Mouse (Mus musculus) A20 (cell line): ENCODE data around the gene 1700092M07Rik.
"Not testable (repeated sequence)": the region's sequence is repeated elsewhere in the genome, so short reads cannot be mapped to it uniquely, and the experiment has no call there.

ENCODE experiments used
- DNase-seq: peaks from one replicate; pipeline ENCODE4 v3.0.0-alpha.2; 2011; ENCODE audit warnings: low read depth, low spot score

Gene 1700092M07Rik

DNA sequence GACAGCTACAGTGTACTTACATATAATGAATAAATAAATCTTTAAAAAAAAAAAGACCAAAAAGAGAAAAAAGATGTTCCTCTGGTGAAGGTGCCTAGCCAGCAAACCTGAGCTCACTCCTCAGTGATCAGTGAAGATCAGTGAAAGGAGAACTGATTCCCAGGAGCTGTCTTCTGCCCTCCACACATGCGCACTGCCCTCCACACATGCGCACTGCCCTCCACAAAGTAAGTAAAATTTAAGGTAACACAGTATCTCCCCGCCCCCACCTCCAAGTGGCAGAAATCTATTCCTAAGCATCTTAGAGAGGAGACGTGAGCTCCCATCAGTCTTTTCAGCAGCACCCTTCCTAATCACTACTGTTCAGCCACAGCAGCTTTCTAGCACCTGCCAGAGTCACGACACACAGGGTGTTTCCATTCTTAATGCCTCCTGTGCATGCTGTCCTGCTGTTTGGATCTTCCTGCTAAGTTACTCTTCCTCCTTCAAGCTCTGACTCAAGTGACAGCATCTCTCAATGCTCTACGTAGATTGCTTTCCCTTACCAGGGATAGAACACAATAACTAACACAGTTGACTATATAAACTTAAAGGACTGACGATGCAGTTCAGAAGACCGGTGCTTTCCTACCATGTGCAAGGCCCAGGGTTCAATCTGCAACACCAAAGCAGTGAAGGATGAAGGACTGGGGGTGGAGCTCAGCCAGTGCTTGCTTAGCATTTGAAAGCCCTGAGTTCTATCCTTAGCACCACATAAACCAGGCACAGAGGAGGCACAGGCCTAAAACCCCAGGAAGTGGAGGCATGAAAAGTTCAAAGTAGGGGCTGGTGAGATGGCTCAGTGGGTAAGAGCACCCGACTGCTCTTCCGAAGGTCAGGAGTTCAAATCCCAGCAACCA lies 24.4 kb upstream of the 1700092M07Rik start:
- peak; percentile 93 for DNase-seq

DNA sequence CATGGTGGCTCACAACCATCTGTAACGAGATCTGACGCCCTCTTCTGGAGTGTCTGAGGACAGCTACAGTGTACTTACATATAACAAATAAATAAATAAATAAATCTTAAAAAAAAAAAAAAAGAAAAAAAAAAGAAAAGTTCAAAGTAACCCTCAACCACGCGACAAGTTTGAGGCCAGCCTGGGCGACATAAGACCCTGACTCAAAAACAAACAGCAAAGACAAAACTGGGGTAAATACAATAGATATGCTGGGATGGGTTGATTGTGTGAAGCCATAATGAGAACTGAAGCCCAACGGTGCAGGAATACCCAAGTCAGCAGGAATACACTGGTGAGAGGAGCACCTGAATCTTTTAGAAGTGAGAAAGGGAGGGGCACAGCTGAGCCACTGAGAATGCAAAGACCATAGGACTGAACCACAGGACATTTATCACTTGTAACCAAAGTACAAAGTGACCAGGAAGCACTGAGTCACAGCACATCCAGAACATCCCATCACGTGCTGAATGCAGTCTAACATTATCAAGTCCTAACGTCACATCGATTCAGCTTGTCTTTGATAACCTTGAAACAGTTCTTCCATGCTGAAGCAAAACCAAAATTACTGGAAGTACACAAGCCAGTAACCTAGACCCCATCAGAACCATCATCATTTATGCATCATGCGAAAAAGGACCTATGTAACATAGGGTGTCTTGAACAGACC lies 23.6 kb upstream of the 1700092M07Rik start:
- DNase-seq, result no peak

DNA sequence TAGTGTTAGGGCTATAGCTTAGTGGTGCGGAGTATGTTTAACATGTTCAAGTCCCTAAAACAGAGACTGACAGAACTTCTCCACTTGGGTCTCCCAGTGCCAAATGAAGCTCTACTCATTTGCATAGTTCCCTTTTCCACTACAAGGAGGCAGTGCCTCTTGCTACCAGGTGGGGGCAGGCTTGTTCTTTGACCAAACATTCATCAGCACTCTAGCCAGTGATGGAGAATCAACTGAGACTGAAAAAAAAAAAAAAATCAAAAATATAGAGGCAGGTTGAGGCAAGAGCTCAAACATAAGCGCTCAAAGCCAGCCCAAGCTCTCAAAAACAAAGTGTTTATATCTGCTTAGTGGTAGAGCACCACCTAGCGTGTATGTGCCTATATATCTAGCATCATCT lies 22.2 kb upstream of the 1700092M07Rik start:
- DNase-seq, result peak; percentile 89

DNA sequence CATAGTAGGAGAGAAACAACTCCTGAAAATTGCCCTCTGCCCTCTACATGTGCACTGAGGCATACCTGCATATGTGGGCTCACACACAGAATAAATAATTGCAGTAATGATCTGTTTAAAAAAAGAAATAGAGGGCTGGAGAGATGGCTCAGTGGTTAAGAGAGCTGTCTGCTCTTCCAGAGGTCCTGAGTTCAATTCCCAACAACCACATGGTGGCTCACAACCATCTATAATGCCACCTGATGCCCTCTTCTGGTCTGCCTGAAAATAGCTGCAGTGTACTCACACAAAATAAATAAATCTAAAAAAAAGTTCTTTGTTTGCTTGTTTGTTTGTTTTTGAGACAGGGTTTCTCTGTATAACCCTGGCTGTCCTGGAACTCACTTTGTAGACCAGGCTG lies 21.5 kb upstream of the 1700092M07Rik start:
- peak; percentile 60 for DNase-seq

DNA sequence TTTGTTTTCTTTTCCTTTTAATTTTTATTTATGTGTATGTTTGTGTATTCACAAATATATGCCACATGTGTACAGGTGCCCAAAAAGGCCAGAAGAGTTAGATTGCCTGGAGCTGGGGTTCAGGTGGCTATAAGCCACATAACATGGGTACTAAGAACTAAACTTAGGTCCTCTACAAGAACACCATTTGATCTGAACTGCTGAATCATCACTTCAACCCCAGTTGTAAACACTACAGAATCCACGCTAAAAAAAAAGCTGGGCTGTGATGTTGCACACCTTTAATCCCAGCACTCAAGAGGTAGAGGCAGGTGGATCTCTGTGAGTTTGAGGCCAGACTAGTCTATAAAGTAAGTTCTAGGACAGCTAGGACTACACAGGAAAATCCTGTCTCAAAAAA lies 19.1 kb upstream of the 1700092M07Rik start:
- DNase-seq, result no peak

DNA sequence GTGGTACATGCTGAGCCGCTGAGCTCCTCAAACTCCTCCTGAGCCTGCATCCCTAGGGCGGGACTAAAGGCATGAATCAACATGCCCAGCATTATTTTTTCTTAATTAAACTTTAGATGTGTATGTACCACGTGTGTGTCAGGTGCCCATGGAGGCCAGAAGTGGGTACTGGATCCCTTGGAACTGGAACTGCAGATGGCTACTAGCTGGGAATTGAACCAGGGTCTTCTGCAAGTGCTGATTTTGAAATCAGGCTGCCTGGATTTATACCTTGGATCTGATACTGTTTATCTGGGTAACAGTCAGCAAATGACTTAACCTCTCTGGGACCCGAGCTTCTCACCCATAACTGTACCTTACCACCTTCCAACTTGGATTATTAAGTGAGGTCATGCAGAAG lies 18.5 kb upstream of the 1700092M07Rik start:
- DNase-seq, result peak; percentile 26

DNA sequence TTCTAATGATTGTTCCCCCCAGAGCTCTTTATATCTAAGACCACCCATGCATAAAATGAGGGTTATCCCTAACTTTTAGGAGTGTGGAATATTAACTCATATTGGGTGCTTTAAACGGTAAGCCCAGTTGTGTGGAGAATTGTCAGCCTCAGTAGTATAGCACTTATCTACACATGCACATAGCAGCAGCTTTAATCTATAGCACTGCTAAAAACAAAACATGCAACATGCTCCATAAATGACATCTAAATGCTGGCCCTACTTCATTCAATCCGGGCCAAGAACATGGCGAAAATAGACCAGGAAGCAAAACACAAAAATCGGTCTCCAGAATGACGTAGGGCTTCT lies 18.0 kb upstream of the 1700092M07Rik start:
- DNase-seq, result no peak

DNA sequence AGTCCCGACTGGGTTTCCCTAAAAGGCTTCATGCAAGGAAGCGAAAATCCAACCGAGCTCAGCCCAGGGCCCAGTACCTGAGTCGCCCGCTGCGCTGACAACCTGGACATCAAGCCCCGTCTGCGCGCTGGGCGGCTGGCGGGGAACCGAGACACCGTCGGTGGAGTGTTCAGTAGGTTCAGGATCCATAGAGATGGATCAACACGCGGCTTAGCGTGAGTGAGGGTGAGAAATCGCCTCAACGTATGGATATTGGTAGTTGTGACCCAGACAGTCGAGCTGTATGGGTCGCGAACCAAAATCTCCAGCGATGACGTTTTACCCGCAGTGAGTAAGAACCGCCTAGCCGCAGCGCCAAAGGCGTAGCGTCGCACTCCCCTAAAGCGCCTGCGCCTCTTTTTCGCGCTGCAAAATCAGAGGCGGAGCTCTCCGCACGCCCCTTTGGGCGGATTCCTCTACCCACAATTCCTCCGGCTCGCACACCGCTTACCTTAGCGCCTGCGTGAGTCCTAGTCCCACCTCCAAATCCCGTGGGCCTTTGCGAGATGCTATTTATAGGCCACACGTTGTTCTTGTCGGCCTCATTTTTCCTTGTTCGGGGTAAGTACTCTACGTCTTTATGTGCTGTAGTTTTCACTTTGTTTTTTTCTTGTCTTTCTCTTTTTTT lies 17.5 kb upstream of the 1700092M07Rik start, which contains the start of gene Slc3a2:
Slc3a2 (minus strand) TSS at position 463 of the 667 bp plus-strand sequence.
- peak; percentile 98 for DNase-seq

- no peak for DNase-seq
These were observed 16.8 kb upstream of the 1700092M07Rik start for GRCm38 (mm10) chr19:8723574-8724346.

- DNase-seq, result no peak
These were observed 16.1 kb upstream of the 1700092M07Rik start for GRCm38 (mm10) chr19:8724392-8724791.

DNA sequence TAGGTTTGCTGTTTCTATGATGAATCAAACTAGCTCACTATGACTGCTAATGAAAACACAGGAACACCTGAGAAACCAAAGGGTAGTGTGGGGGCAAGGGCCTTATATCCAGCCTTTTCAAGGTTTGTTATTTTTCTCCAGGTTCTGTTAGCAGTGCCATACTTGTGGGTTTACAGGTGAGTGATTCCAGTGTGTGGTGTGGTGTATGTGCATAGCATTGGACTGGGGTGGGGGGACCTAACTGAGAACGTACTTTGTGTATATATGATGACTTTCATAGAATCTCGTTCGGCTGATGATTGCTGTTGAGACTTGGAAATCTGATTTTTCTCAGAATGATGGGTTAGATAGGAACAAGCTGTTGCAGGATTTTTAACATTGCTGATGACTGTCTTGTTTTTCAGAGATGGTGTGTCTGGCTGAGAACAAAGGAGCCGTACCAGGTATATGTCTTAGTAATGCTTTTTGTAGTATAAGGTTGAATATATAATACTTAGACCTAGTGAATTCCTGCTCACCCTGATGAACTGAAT lies 15.4 kb upstream of the 1700092M07Rik start:
- DNase-seq, result no peak

DNA sequence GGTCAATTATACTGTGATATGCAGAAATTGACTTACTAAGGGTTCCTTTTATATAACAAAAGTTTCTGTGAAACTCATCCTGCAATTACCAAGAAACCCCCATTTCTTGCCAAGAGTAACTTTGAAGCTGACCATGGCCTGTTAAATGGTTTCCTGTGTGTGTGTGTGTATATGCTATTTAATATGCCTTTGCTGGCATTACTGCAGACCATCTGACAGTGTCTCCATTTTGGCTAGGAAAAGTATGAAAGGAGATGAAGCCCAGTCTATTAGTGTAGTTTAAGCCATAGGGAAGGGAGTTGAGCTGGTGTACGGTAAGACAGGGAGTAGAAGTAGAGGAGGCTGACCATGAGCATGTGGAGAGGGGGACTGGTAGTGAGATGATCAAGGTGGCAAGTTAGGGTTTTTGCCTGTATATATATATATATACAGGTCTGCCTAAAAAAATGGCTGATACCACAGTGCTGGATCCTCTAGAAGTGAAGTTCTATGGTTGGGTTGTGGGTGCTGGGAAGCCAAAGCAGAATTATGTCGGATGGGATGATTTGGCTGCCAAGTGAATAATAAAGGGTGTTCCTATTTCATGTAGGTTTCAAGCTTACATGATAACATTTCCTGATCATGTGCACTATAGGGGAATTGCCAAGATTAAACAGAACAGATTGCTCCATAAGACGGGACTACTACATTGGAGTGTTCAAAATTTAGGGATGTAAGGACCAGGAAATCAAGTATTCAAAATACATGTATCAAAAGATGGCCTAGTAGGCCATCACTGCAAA lies 13.7 kb upstream of the 1700092M07Rik start:
- DNase-seq, result no peak

- DNase-seq, result peak; percentile 64
These were observed 12.9 kb upstream of the 1700092M07Rik start for GRCm38 (mm10) chr19:8727495-8728114.

DNA sequence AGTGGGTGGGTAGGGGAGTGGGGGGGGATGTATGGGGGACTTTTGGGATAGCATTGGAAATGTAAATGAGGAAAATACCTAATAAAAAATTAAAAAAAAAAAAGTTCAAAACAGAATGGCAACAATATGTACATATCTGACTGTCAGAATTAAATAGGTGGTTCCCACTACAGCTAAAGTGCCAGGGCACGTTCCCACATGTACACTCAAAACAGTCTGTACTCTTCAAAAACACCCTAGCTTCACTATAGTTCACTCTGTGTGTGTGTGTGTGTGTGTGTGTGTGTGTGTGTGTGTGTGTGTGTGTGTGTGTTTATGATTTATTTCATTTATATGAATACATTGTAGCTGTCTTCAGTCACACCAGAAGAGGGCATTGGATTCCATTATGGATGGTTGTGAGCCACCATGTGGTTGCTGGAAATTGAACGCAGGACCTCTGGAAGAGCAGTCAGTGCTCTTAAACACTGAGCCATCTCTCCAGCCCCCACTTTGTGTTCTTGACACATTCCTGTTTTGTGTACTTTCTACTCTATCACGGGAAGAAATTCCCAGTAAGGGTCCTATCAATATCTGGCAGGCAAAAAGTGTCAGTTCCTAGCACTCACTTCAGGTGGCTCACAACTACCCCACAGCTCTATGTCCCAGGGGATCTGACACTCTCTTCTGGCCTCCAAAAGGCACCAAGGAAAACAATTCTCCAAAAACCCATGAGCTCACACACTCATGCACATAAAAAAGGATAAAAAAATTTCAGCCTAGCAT lies 12.0 kb upstream of the 1700092M07Rik start:
- not testable (repeated sequence) for DNase-seq

DNA sequence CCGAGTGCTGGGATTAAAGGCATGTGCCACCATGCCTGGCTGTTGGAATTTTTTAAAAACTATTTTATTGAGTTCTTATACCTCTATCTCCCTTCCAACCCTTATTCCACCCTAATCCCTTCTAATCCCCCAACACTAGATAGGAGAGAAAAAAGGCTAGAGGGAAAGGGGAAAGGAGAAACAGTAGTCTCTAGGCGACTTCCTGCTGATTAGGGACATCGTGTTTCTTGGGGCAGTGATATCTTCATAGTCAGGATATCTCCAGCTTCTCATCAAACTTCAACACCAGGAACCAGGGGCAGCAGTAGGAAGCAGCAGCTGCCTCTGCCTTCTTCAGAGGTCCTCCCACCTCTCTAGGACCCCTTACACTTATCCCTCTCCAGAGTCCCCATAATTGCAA lies 6.2 kb upstream of the 1700092M07Rik start:
- DNase-seq, result no peak

- peak; percentile 95 for DNase-seq
These were observed 4.9 kb upstream of the 1700092M07Rik start, which contains the start of gene Wdr74 for GRCm38 (mm10) chr19:8735389-8736159. TSS of gene Wdr74 (plus strand) at chr19:8735827.

DNA sequence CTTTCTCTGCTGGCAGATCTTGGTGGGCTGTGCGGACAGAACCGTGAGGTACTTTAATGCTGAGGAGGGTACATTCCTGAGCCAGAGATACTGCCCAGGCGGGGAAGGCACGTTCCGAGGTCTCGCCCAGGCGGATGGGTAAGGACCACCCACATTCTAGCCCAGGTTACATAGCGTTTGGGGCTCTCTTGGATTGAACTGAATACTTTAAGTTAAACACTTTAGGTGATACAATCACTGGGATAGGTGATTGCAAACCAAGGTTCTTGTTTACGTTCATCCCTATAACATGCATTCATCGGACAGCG lies 4.4 kb upstream of the 1700092M07Rik start:
- no peak for DNase-seq

- no peak for DNase-seq
These were observed 1.6 kb upstream of the 1700092M07Rik start for GRCm38 (mm10) chr19:8738911-8739310.

- no peak for DNase-seq
These were observed 872 bp upstream of the 1700092M07Rik start for GRCm38 (mm10) chr19:8739646-8740045.
